Comparison of ENCODE assay signal across 8 mouse cellular contexts in the genomic region with DNA sequence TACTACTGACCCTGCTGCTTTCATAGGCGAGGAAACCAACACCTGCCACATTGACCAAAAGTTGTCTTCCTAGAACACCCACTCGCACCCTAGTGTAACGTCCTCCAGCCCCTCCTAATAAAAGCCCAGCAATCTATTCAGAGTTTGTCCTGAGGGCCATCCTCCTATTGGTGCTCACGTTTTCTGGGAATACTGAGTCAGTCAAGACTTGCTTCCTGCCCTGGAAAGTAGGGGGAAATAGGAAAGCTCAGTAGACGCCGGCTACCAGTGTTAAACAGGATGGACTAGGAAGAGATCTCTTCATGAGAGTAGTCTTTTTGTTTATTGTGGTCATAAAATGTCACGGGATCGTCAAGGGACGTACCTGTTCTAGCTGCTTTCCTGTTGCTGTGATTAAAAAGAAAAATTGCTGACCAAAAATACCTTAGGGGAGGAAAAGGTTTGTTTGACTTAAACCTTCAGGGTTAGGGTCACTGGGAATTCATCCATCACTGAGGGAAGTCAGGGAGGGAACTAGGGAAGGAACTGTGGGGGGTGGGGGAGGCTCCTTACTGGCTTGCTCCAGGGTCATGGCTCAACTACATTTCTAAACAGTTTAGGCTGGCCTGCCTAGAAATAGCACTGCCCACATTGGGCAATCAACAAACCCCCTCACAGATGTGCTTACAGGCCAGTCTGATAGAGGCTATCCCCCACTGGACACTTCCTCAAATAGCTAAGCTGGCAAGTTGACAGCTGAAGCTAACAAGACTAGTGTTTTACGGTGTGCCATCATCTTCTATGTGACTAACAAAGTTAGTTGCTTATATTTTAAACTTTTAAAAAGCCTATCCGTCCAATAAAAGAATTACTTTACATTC. TPM values are rescaled to one million over a fixed set of nuclear protein-coding genes. Genes with fewer than 3 reads are reported as not detected.
DNase-seq lines count a peak whose midpoint lies in the region; ATAC-seq and TF ChIP-seq lines count a peak whose summit lies in the region.

No protein-coding gene starts in this region.

- H3K27me3 ChIP-seq in forebrain, embryonic 16.5 days (replicated peaks; ENCODE audit: control insufficient read depth, insufficient read depth, low read length): no peaks in the 10 kb centered on the region
- peaks cover 14% of the 10 kb centered on the region for H3K27me3 ChIP-seq in liver, embryonic 12.5 days (replicated peaks)
- peaks cover 4% of the 10 kb centered on the region; the same call in 1 of the 2 replicates for H3K27me3 ChIP-seq in stomach, embryonic 16.5 days (ENCODE audit: control insufficient read depth, insufficient read depth, low read length)

- peaks cover 0 to 4% of the 10 kb centered on the region in 2 experiments; a peak in 1 of 4 replicates for H3K4me1 ChIP-seq in ES-E14 (ENCODE audit: control insufficient read depth in 2 of 2, insufficient read depth in 2 of 2, low read length in 2 of 2, poor library complexity in 1 of 2)
- H3K4me1 ChIP-seq in forebrain, embryonic 16.5 days (replicated peaks; ENCODE audit: control insufficient read depth, insufficient read depth, low read length): peaks cover 18% of the 10 kb centered on the region
- peaks cover 47% of the 10 kb centered on the region for H3K4me1 ChIP-seq in liver, embryonic 12.5 days
- peaks cover 19% of the 10 kb centered on the region for H3K4me1 ChIP-seq in stomach, embryonic 16.5 days (ENCODE audit: control insufficient read depth, insufficient read depth, low read length)

- no peaks in the 10 kb centered on the region for H3K9me3 ChIP-seq in ES-E14 (ENCODE audit: control insufficient read depth, insufficient read depth, low read depth, low read length)
- no peaks in the 10 kb centered on the region for H3K9me3 ChIP-seq in forebrain, embryonic 16.5 days (ENCODE audit: control insufficient read depth, low read length)
- no peaks in the 10 kb centered on the region for H3K9me3 ChIP-seq in liver, embryonic 12.5 days (replicated peaks)
- H3K9me3 ChIP-seq in stomach, embryonic 16.5 days (replicated peaks; ENCODE audit: control insufficient read depth, low read length): no peaks in the 10 kb centered on the region

- H3K27ac ChIP-seq in ES-E14 (ENCODE audit: insufficient read depth, low read depth, low read length, poor library complexity, severe bottlenecking): peak overlapping the region; percentile 48; the same call in 1 of the 2 replicates
- H3K27ac ChIP-seq in forebrain, embryonic 16.5 days (ENCODE audit: low read length): no peak overlapping the region
- H3K27ac ChIP-seq in liver, embryonic 12.5 days: peak overlapping the region; percentile 99
- peak overlapping the region; percentile 100 for H3K27ac ChIP-seq in stomach, embryonic 16.5 days (ENCODE audit: low read length)

- 48% methylated on average over 11 of the region's 11 CpGs for WGBS in forebrain, embryonic 16.5 days
- WGBS in liver, embryonic 12.5 days (ENCODE audit: insufficient replicate concordance): 34% methylated on average over 11 of the region's 11 CpGs
- 18% methylated on average over 11 of the region's 11 CpGs for WGBS in stomach, embryonic 16.5 days

- peak overlapping the region; percentile 97 for H3K9ac ChIP-seq in ES-E14 (ENCODE audit: insufficient read depth, low read depth, low read length, poor library complexity, severe bottlenecking)
- H3K9ac ChIP-seq in forebrain, embryonic 16.5 days (replicated peaks; ENCODE audit: low read depth, low read length): peak overlapping the region; percentile 99
- peak overlapping the region; percentile 97 for H3K9ac ChIP-seq in liver, embryonic 12.5 days
- H3K9ac ChIP-seq in stomach, embryonic 16.5 days (ENCODE audit: low read length): peak overlapping the region; percentile 98

- no peak for ATAC-seq in forebrain, embryonic 16.5 days
- no peak for ATAC-seq in liver, embryonic 12.5 days
- ATAC-seq in stomach, embryonic 16.5 days (ENCODE audit: insufficient read depth, low FRiP score): no peak

- H3K4me2 ChIP-seq in forebrain, embryonic 16.5 days (ENCODE audit: low read length): peak overlapping the region; percentile 76
- peak overlapping the region; percentile 82 for H3K4me2 ChIP-seq in liver, embryonic 12.5 days
- peak overlapping the region; percentile 84 for H3K4me2 ChIP-seq in stomach, embryonic 16.5 days (ENCODE audit: low read depth, low read length)

- peaks cover 5% of the 10 kb centered on the region; the same call in 1 of the 2 replicates for H3K36me3 ChIP-seq in ES-E14 (ENCODE audit: control insufficient read depth, insufficient read depth, low read length, poor library complexity, severe bottlenecking)
- H3K36me3 ChIP-seq in forebrain, embryonic 16.5 days (ENCODE audit: control insufficient read depth, insufficient read depth): no peaks in the 10 kb centered on the region
- peaks cover 12% of the 10 kb centered on the region for H3K36me3 ChIP-seq in liver, embryonic 12.5 days
- H3K36me3 ChIP-seq in stomach, embryonic 16.5 days (ENCODE audit: control insufficient read depth, insufficient read depth, low read length): no peaks in the 10 kb centered on the region

- in situ Hi-C loops in ES-E14 (cut with MboI; ENCODE audit: low sequenced_read_pairs in 2 of 2, unreplicated experiment in 2 of 2): no loop called here

- DNase-seq in cerebellum, adult 11-12 months: peak; percentile 18
- DNase-seq in cerebellum, adult 8-10 months: no peak
- DNase-seq in ES-E14 (ENCODE audit: low read depth, low spot score): no peak
- no peak for DNase-seq in spleen, postnatal 36 days (ENCODE audit: low spot score in 2 of 2)
- no peak for DNase-seq in cerebellum, adult 18-20 months

- peak overlapping the region; percentile 89 to 93 for H3K4me3 ChIP-seq in ES-E14 (ENCODE audit: insufficient read depth in 1 of 2, low read depth in 1 of 2, low read length in 2 of 2, poor library complexity in 1 of 2, severe bottlenecking in 1 of 2)
- peak overlapping the region; percentile 73 for H3K4me3 ChIP-seq in forebrain, embryonic 16.5 days (replicated peaks; ENCODE audit: low read length)
- H3K4me3 ChIP-seq in liver, embryonic 12.5 days: peak overlapping the region; percentile 93
- peak overlapping the region; percentile 99 for H3K4me3 ChIP-seq in stomach, embryonic 16.5 days (replicated peaks; ENCODE audit: low read length)

TF ChIP-seq in ES-E14, 5 proteins besides CTCF, POLR2A, EP300 and RAD21:
- TF ChIP-seq MAFK (IDR thresholded peaks at IDR 0.05; ENCODE audit: insufficient read depth, low read depth, low read length): no peak
- no peak for TF ChIP-seq CHD2 (IDR thresholded peaks at IDR 0.05; ENCODE audit: low read depth, low read length)
- TF ChIP-seq HCFC1 (IDR thresholded peaks at IDR 0.05; ENCODE audit: borderline replicate concordance, insufficient read depth, low read length): no peak
- no peak for TF ChIP-seq ZNF384 (IDR thresholded peaks at IDR 0.05; ENCODE audit: low read depth, low read length)
- no peak for TF ChIP-seq ZC3H11A (IDR thresholded peaks at IDR 0.05; ENCODE audit: borderline replicate concordance, low read depth, low read length)

RNA-seq across cellular contexts. Expression of gene Pdik1l, which starts 0.9 kb away (rescaled TPM):
- 12.6 and 13.2 TPM in 2 replicates for total RNA-seq in ES-E14 (2012; rRNA removed)
- 46.7 and 47.1 TPM in 2 replicates for polyA plus RNA-seq in forebrain, embryonic 16.5 days (2015; fragmentation: Nextera tagmentation; extraction: Ambion mirVana)
- 14.9 and 16.4 TPM in 2 replicates for polyA plus RNA-seq in liver, embryonic 12.5 days (2016; fragmentation: Nextera tagmentation; extraction: Ambion mirVana)
- polyA plus RNA-seq in stomach, embryonic 16.5 days (2015; fragmentation: Nextera tagmentation; extraction: Ambion mirVana): 17.7 and 19.0 TPM in 2 replicates

RNA-seq across cellular contexts. Expression of gene Trim63, which starts 26.3 kb away (rescaled TPM):
- 3.5 and 4.3 TPM in 2 replicates for total RNA-seq in ES-E14 (2012; rRNA removed)
- polyA plus RNA-seq in forebrain, embryonic 16.5 days (2015; fragmentation: Nextera tagmentation; extraction: Ambion mirVana): 0.15 and 0.26 TPM in 2 replicates
- polyA plus RNA-seq in liver, embryonic 12.5 days (2016; fragmentation: Nextera tagmentation; extraction: Ambion mirVana): 0.20 and 0.23 TPM in 2 replicates
- 0.37 and 1.4 TPM in 2 replicates for polyA plus RNA-seq in stomach, embryonic 16.5 days (2015; fragmentation: Nextera tagmentation; extraction: Ambion mirVana)

RNA-seq across cellular contexts. Expression of gene Grrp1, which starts 34.7 kb away (rescaled TPM):
- 1.6 and 2.2 TPM in 2 replicates for total RNA-seq in ES-E14 (2012; rRNA removed)
- polyA plus RNA-seq in forebrain, embryonic 16.5 days (2015; fragmentation: Nextera tagmentation; extraction: Ambion mirVana): 12.2 and 12.5 TPM in 2 replicates
- 1.5 and 1.8 TPM in 2 replicates for polyA plus RNA-seq in liver, embryonic 12.5 days (2016; fragmentation: Nextera tagmentation; extraction: Ambion mirVana)
- polyA plus RNA-seq in stomach, embryonic 16.5 days (2015; fragmentation: Nextera tagmentation; extraction: Ambion mirVana): 3.2 and 3.5 TPM in 2 replicates

RNA-seq across cellular contexts. Expression of gene Gm30191, which starts 41.9 kb away (rescaled TPM):
- total RNA-seq in ES-E14 (2012; rRNA removed): not detected in 2 replicates
- not detected in 2 replicates for polyA plus RNA-seq in forebrain, embryonic 16.5 days (2015; fragmentation: Nextera tagmentation; extraction: Ambion mirVana)
- polyA plus RNA-seq in liver, embryonic 12.5 days (2016; fragmentation: Nextera tagmentation; extraction: Ambion mirVana): not detected in 2 replicates
- not detected in 2 replicates for polyA plus RNA-seq in stomach, embryonic 16.5 days (2015; fragmentation: Nextera tagmentation; extraction: Ambion mirVana)

RNA-seq across cellular contexts. Expression of gene Zfp593, which starts 43.2 kb away (rescaled TPM):
- 19.8 and 25.2 TPM in 2 replicates for total RNA-seq in ES-E14 (2012; rRNA removed)
- polyA plus RNA-seq in forebrain, embryonic 16.5 days (2015; fragmentation: Nextera tagmentation; extraction: Ambion mirVana): 17.1 TPM in 2 replicates
- polyA plus RNA-seq in liver, embryonic 12.5 days (2016; fragmentation: Nextera tagmentation; extraction: Ambion mirVana): 15.7 and 16.5 TPM in 2 replicates
- 12.9 and 13.0 TPM in 2 replicates for polyA plus RNA-seq in stomach, embryonic 16.5 days (2015; fragmentation: Nextera tagmentation; extraction: Ambion mirVana)
